Mouse (Mus musculus) v-Abl transformed pro-B cells (cell line): ENCODE results near the gene Limk1.
"Not testable (repeated sequence)": the region's sequence is repeated elsewhere in the genome, so short reads cannot be mapped to it uniquely, and the experiment has no call there.

ENCODE experiments used
- in situ Hi-C, 2 experiments: fragments of 400-800 bp; cut with MboI; formaldehyde crosslinking; loops; one replicate each; pipeline ENCODE4 v1.15.1; 2025; ENCODE audit not compliant: unreplicated experiment in 2 of 2

Gene Limk1

GRCm38 (mm10) chr5:134678827-134679546, 9.4 kb downstream of the Limk1 start:
- in situ Hi-C loops = no loop called here

- in situ Hi-C loops = no loop called here
These were observed 10.4 kb downstream of the Limk1 start for GRCm38 (mm10) chr5:134678031-134678430.

GRCm38 (mm10) chr5:134677491-134677890, 10.9 kb downstream of the Limk1 start:
- in situ Hi-C loops = no loop called here

- in situ Hi-C loops = no loop called here
These were observed 12.2 kb downstream of the Limk1 start for GRCm38 (mm10) chr5:134675956-134676759.

GRCm38 (mm10) chr5:134674977-134675376, 13.4 kb downstream of the Limk1 start:
- in situ Hi-C loops = no loop called here

- in situ Hi-C loops = no loop called here
These were observed 15.8 kb downstream of the Limk1 start for GRCm38 (mm10) chr5:134672611-134673010.

- in situ Hi-C loops = no loop called here
These were observed 16.2 kb downstream of the Limk1 start for GRCm38 (mm10) chr5:134672198-134672516.

- in situ Hi-C loops = no loop called here
These were observed 16.8 kb downstream of the Limk1 start for GRCm38 (mm10) chr5:134671335-134672197.

- in situ Hi-C loops = no loop called here
These were observed 19.2 kb downstream of the Limk1 start for GRCm38 (mm10) chr5:134669001-134669708.

GRCm38 (mm10) chr5:134668495-134668894, 19.9 kb downstream of the Limk1 start:
- in situ Hi-C loops = no loop called here

- in situ Hi-C loops = no loop called here
These were observed 31.7 kb downstream of the Limk1 start for GRCm38 (mm10) chr5:134656708-134657107.

- in situ Hi-C loops = no loop called here
These were observed 36.4 kb downstream of the Limk1 start for GRCm38 (mm10) chr5:134652015-134652414.

GRCm38 (mm10) chr5:134650926-134651325, 37.5 kb downstream of the Limk1 start:
- in situ Hi-C loops = no loop called here

GRCm38 (mm10) chr5:134648976-134649375, 39.4 kb downstream of the Limk1 start:
- in situ Hi-C loops = not testable (repeated sequence)

- in situ Hi-C loops = no loop called here
These were observed 41.0 kb downstream of the Limk1 start for GRCm38 (mm10) chr5:134647394-134647793.

GRCm38 (mm10) chr5:134646461-134646860, 41.9 kb downstream of the Limk1 start:
- in situ Hi-C loops = no loop called here

GRCm38 (mm10) chr5:134644643-134645118, 43.7 kb downstream of the Limk1 start:
- in situ Hi-C loops = no loop called here

GRCm38 (mm10) chr5:134644121-134644520, 44.3 kb downstream of the Limk1 start:
- in situ Hi-C loops = no loop called here

- in situ Hi-C loops = no loop called here
These were observed 48.0 kb downstream of the Limk1 start for GRCm38 (mm10) chr5:134640371-134640770.

GRCm38 (mm10) chr5:134639269-134639682, 49.1 kb downstream of the Limk1 start, which contains the start of gene Eif4h:
TSS of gene Eif4h (minus strand) at chr5:134639490.
- in situ Hi-C loops = loop anchor here (5.0 to 10.0 kb wide), 2 partner anchors 48 to 464 kb away; partner anchors contain the start of genes Limk1 (in 2 of the 2) and Rcc1l (in 1 of the 2)
